Mouse (Mus musculus) hindbrain, postnatal 0 days (tissue): ENCODE results near the gene Igfbp7. TPM values are rescaled to one million over a fixed set of nuclear protein-coding genes. Genes with fewer than 3 reads are reported as not detected.

Source experiments
- ATAC-seq: fragments of 200-750 bp; cut with Nextera tagmentation; 2 replicates; pipeline ENCODE4 v1.8.0; 2017; ENCODE audit warnings: mild to moderate bottlenecking, moderate TSS enrichment, moderate library complexity
- DNase-seq: peaks from one replicate; pipeline ENCODE4 v3.0.0-alpha.2; 2015; ENCODE audit warnings: low spot score
- H3K27ac ChIP-seq: fragments of 300-500 bp; sonication (generic); 2 replicates; pipeline ENCODE4 v1.5.1; 2014; ENCODE audit warnings: mild to moderate bottlenecking
- H3K27me3 ChIP-seq: fragments of 300-500 bp; sonication (generic); 2 replicates; pipeline ENCODE4 v1.6.1; 2014; ENCODE audit warnings: low read length, mixed read lengths; ENCODE audit not compliant: insufficient read depth
- H3K36me3 ChIP-seq: fragments of 300-500 bp; sonication (generic); 2 replicates; pipeline ENCODE4 v1.6.1; 2014; ENCODE audit warnings: low read length, mixed read lengths; ENCODE audit not compliant: insufficient read depth
- H3K4me1 ChIP-seq: fragments of 300-500 bp; sonication (generic); 2 replicates; pipeline ENCODE4 v1.6.1; 2014; ENCODE audit warnings: antibody characterized with exemption, low read length, mixed read lengths; ENCODE audit not compliant: insufficient read depth
- H3K4me2 ChIP-seq: fragments of 300-500 bp; sonication (generic); 2 replicates; pipeline ENCODE4 v1.6.1; 2014; ENCODE audit warnings: low read depth, mild to moderate bottlenecking, low read length, moderate library complexity, mixed read lengths
- H3K4me3 ChIP-seq: fragments of 300-500 bp; sonication (generic); 2 replicates; pipeline ENCODE4 v1.5.1; 2014; ENCODE audit warnings: low read length
- H3K9ac ChIP-seq: fragments of 300-500 bp; sonication (generic); replicated peaks from 2 replicates; pipeline ENCODE4 v1.6.1; 2014; ENCODE audit warnings: mild to moderate bottlenecking, low read length, moderate library complexity, mixed read lengths
- H3K9me3 ChIP-seq: fragments of 300-500 bp; sonication (generic); 2 replicates; pipeline ENCODE4 v1.6.1; 2016; ENCODE audit warnings: low read length, mixed read lengths
- CTCF ChIP-seq: IDR thresholded peaks from 2 replicates; pipeline ENCODE4 v1.5.1; 2016; ENCODE audit warnings: antibody characterized with exemption, control low read depth, low read depth
- WGBS: fragments of 180-500 bp; shearing (Covaris S2); extraction: QIAGEN DNeasy Blood & Tissue Kit; methylation state at CpG from one replicate; pipeline ENCODE4 v1.1.7; 2014; 5-methylcytosine and 5-hydroxymethylcytosine counted together
- polyA plus RNA-seq: library from polyadenylated mRNA; unstranded; fragments of >200 nt; fragmentation: Nextera tagmentation; extraction: Ambion mirVana; gene quantifications from 2 replicates; pipeline ENCODE4 v1.2.1, GENCODE M21; 2015
- total RNA-seq: library from RNA; depleted of rRNA; stranded (reverse); fragments of >200 nt; gene quantifications from 2 replicates; pipeline ENCODE4 v1.2.3, GENCODE M21; 2014

The Igfbp7 gene
- total and polyA plus RNA-seq, 2 experiments from 2014 or later, result 45.7 to 99.3 TPM

DNA sequence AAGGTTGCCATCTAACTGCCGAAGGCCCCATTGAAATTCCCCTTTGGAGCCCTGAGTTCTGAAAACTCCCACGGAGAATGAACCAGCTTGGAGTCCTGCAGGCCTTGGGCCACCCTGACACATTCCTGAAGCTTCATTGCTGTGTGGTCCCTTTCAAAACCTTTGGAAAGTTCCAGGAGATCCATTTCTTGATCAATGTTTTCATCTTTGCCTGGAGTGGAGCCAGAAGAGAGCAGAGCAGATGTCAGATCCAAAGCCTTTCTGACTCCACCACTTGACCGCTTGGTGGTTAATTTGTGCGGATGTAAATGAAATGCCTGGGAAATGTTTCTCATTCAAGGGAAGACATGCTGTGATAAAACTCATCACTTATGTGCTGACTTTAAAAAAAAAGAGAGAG, 8.8 kb downstream of the Igfbp7 start:
- no peak overlapping the region for H3K9ac ChIP-seq
- WGBS, result 40% methylated on average over 4 of the region's 4 CpGs
- ATAC-seq, result 0 out of 2 replicates have a peak, but pooled peaks have one; percentile 8

DNA sequence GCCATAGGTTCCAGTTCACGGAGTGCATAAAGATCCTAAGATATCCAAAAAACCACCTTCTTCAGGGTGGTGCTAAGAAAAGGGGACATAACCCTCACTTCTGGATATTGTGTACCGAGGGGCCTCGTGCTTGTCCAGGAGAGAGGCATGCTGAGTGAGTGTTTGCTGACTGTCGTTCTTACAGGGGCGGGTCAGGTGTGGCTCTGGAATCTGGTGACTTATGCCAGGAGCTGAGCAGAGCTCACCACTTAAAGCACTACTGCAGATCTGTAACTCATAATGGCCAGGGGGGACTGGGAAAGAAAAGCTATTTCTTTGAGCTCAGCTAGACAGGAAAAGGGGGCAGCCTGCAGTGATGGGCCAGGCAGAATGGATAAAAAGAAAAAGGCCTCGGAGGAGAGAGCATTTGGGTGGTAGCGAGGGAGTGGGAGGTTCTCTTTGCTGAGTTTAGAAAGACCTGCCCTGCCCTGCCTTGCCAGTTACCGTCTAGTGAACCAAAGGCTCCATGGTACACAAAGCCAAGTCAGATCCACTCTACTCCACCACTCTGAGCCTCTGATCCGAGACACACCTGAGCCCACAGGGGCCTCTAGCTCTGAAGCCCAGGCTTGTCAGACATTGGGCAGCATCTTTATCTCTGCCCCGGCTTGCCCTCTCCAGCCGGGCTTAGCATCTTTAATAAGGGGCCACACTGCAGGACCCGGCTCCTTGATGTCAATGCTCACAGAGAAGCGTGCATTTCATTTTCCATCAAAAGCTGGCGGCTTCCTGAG, 9.4 kb downstream of the Igfbp7 start:
- TF ChIP-seq CTCF, result no peak
- H3K27ac ChIP-seq, result no peak overlapping the region
- no peaks in the 10 kb centered on the region for H3K9me3 ChIP-seq
- no peak overlapping the region for H3K4me3 ChIP-seq
- H3K4me1 ChIP-seq, result peaks cover 5% of the 10 kb centered on the region; the same call in 1 of the 2 replicates
- no peak for ATAC-seq
- DNase-seq, result no peak
- H3K9ac ChIP-seq, result no peak overlapping the region
- WGBS, result 56% methylated on average over 14 of the region's 14 CpGs
- no peaks in the 10 kb centered on the region for H3K36me3 ChIP-seq
- no peaks in the 10 kb centered on the region for H3K27me3 ChIP-seq
- no peak overlapping the region for H3K4me2 ChIP-seq

More for the DNA sequence above, 8.8 kb downstream of the Igfbp7 start:
- H3K27me3 ChIP-seq, result no peaks in the 10 kb centered on the region
- no peaks in the 10 kb centered on the region for H3K36me3 ChIP-seq
- no peak overlapping the region for H3K27ac ChIP-seq
- H3K4me2 ChIP-seq, result no peak overlapping the region
- peak; percentile 33 for DNase-seq
- H3K4me3 ChIP-seq, result no peak overlapping the region
- TF ChIP-seq CTCF, result no peak
- no peaks in the 10 kb centered on the region for H3K9me3 ChIP-seq
- H3K4me1 ChIP-seq, result peaks cover 2% of the 10 kb centered on the region; the same call in 1 of the 2 replicates

DNA sequence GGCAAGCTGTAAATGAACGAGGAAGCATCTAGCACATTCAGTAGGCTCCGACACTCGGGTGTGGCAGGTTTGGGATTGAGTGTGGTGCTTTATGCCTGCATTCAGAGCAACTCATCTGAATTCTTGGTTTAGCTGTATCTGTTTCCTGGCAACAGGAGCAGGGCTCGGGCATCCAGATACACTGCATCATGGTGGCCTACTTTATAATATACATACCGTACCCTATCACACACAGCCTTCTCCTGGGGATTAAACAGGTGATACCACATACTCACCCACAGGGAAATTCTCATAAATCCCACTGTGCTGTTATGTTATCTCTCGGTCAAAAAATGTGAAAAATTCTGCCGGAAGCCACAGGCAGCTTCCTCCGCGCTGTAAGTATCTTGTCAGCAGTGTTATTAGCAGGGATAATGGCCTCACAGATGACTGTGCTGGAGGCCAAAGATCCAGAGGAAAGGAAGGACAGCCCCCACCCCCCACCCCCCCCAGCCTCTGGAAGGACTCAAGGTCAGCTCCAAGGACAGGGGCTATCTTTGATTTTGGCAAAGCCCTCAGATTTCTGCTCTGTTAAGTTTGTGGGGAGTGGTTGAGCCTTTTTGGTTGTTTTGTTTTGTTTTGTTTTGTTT, 13.7 kb downstream of the Igfbp7 start:
- DNase-seq (peak; percentile 52), ATAC-seq (peak; percentile 81)
- H3K27ac ChIP-seq, result peak overlapping the region; percentile 48
- H3K9me3 ChIP-seq, result no peaks in the 10 kb centered on the region
- H3K4me2 ChIP-seq, result no peak overlapping the region
- no peaks in the 10 kb centered on the region for H3K36me3 ChIP-seq
- 0 out of 2 replicates have a peak, but pooled peaks cover 5% of the 10 kb centered on the region for H3K4me1 ChIP-seq
- whole genome bisulfite sequencing, result 29% methylated on average over 9 of the region's 9 CpGs
- TF ChIP-seq CTCF, result no peak
- H3K9ac ChIP-seq, result no peak overlapping the region
- H3K27me3 ChIP-seq, result no peaks in the 10 kb centered on the region
- no peak overlapping the region for H3K4me3 ChIP-seq

DNA sequence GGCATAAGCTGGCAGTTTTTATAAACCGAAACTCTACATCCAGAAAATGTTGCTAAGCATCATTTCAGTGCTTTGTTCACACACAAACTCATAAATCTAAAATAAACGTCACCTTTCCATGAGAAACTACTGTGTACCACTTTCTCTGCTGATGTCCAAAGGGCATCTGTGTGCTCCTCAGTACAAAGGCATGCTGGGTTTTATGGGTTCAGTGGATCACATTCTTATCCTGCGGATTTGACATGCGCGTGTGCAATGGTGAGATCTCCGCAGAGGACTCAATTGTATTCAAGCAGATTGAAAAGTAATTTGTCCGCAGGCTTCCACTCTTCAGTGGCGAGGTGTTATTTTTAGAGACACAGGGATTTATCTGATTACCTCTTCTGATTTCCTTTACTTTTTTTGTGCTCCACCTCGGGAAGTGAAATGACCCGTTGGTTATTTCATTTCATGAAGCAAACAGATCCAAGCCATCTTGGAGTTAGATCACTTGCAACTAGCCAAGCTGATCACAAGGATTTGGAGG, 14.7 kb downstream of the Igfbp7 start:
- no peak overlapping the region for H3K4me2 ChIP-seq
- no peak for TF ChIP-seq CTCF
- no peak for ATAC-seq
- H3K27me3 ChIP-seq, result no peaks in the 10 kb centered on the region
- H3K27ac ChIP-seq, result no peak overlapping the region
- H3K4me3 ChIP-seq, result no peak overlapping the region
- no peak for DNase-seq
- 0 out of 2 replicates have a peak, but pooled peaks cover 5% of the 10 kb centered on the region for H3K4me1 ChIP-seq
- no peaks in the 10 kb centered on the region for H3K36me3 ChIP-seq
- no peaks in the 10 kb centered on the region for H3K9me3 ChIP-seq
- 87% methylated on average over 10 of the region's 10 CpGs for WGBS
- H3K9ac ChIP-seq, result no peak overlapping the region

DNA sequence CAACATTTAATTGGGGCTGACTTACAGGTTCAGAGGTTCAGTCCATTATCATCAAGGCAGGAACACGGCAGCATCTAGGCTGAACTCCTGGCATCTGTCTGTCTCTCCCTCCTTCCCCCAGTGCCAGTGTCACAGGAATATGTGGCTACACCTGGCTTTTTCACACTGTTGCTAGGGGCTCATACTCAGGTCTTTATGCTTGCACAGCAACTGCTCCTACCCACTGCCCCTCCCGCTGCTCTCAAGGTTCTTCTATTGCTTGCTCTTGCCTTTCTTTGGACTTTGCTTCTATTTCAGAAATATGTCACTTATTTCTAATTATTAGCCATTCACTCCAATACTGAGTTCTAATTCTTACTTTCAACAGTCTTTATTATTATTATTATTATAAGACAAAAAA, 17.6 kb downstream of the Igfbp7 start:
- DNase-seq (no peak), ATAC-seq (no peak)
- no peak for TF ChIP-seq CTCF
- H3K4me3 ChIP-seq, result no peak overlapping the region
- no peak overlapping the region for H3K4me2 ChIP-seq
- 0 out of 2 replicates have a peak, but pooled peaks cover 5% of the 10 kb centered on the region for H3K4me1 ChIP-seq
- H3K27ac ChIP-seq, result no peak overlapping the region
- no peaks in the 10 kb centered on the region for H3K27me3 ChIP-seq
- H3K9me3 ChIP-seq, result no peaks in the 10 kb centered on the region
- H3K36me3 ChIP-seq, result no peaks in the 10 kb centered on the region
- no peak overlapping the region for H3K9ac ChIP-seq
- 85% methylated on average over 2 of the region's 2 CpGs for WGBS

DNA sequence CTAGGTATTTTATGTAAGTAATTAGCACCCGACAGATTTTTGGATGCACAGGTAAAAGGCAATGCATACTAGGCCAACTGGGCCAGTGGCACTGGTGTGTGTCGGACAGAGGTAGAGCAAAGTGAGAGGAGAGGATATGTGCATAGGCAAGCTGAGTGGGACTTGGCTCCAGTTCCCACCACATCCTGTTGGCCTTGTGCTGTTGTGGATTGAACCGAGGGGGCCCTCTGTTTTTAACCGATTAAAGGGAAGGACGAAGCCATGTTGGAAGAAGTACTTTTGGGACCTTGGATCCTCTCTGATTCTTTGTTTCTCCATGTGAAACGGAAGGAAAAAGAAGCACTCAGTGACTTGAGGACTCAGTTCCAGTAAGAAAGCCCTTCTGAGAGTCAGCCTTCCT, 19.5 kb downstream of the Igfbp7 start:
- Histone ChIP-seq H3K27ac (no peak overlapping the region), H3K9me3 (no peaks in the 10 kb centered on the region), H3K4me3 (no peak overlapping the region), H3K4me2 (no peak overlapping the region), H3K36me3 (no peaks in the 10 kb centered on the region), H3K4me1 (no peaks in the 10 kb centered on the region), H3K27me3 (no peaks in the 10 kb centered on the region), H3K9ac (no peak overlapping the region)
- WGBS, result 79% methylated on average over 6 of the region's 6 CpGs
- TF ChIP-seq CTCF, result no peak
- ATAC-seq, result no peak
- DNase-seq, result no peak

DNA sequence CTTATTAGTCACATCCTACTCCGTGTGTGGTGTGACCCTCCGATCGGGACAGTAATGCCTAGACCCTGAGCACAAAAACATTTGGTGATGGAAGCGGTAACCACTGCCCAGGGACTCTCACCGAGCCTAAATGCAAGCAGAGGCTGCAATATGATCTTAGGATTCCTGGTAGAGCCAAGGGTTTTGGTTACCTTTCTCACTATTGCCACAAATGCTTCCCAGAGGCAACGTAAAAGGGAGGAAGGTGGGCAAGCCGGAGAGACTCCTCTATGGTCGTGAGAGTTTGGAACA, 20.5 kb downstream of the Igfbp7 start:
- DNase-seq, result no peak
- H3K9me3 ChIP-seq, result no peaks in the 10 kb centered on the region
- no peak for ATAC-seq
- H3K27me3 ChIP-seq, result no peaks in the 10 kb centered on the region
- no peaks in the 10 kb centered on the region for H3K4me1 ChIP-seq
- TF ChIP-seq CTCF, result no peak
- no peak overlapping the region for H3K4me3 ChIP-seq
- H3K36me3 ChIP-seq, result no peaks in the 10 kb centered on the region
- H3K4me2 ChIP-seq, result no peak overlapping the region
- WGBS, result 88% methylated on average over 8 of the region's 8 CpGs
- H3K27ac ChIP-seq, result no peak overlapping the region
- no peak overlapping the region for H3K9ac ChIP-seq
